Mouse (Mus musculus) G1E (cell line): Measurements from ENCODE around the gene Gm28308.

Experiments
- CTCF ChIP-seq: IDR thresholded peaks from 2 replicates; pipeline ENCODE4 v1.5.1; 2012; ENCODE audit warnings: low read depth, low read length, inconsistent platforms, mixed read lengths
- GATA1 ChIP-seq: IDR thresholded peaks from 2 replicates; pipeline ENCODE4 v1.6.1; 2012; ENCODE audit warnings: borderline replicate concordance, low read length, inconsistent platforms, mixed read lengths
- POLR2AphosphoS5 ChIP-seq: IDR thresholded peaks from 2 replicates; pipeline ENCODE4 v1.6.1; 2012; ENCODE audit warnings: low read depth, low read length, inconsistent platforms; ENCODE audit not compliant: insufficient replicate concordance

DNA sequence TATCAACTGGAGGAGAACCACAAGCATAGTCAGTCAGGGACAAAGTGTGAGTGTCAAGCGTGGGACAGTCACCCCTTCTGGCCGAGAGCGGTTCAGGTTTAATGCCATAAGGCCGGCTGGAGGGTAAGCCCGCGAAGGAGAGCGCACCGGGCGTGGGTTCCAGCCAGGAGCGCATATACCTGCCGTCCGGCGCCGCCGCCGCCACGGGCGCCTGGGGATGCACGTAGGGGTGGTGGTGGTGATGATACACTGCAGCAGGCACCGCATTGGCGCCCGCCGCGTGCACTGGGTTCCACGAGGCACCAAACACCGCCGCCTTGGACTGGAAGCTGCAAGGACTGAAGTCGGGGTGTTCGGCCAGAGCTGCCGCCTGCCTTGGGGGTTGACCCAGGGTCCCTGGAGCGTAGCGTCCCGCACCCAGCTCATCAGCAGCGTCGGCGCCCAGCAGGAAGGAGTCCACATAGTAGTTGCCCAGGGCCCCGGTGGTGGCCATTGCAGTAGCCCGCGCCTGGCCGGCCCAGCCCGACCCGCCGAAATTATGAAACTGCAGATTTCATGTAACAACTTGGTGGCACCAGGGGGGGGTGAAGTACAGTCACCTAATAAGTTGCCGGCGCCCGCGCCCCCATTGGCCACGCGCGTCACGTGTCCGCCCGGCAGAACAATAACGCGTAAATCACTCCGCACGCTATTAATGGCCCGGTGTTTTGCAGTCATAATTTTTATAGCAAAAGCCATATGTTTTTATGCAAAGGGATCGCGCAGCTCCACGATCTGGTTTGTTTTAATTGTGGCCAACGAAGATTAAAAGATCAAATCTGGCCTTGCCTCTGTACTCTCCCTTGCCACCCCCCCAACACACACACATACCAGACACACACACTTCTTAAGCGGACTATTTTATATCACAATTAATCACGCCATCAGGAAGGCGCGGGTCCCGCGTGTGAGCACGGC lies 12.8 kb upstream of the Gm28308 start:
- TF ChIP-seq CTCF: no peak
- no peak for TF ChIP-seq GATA1
- no peak for TF ChIP-seq POLR2AphosphoS5
